Mouse (Mus musculus): ENCODE measurements around the gene Ikzf3. TPM values are rescaled to one million over a fixed set of nuclear protein-coding genes. Genes with fewer than 3 reads are reported as not detected.

Ikzf3 gene
- polyA plus RNA-seq, 1 experiment from 2014 or later: 0.24 TPM

GRCm38 (mm10) chr11:98560942-98561341, 15.1 kb upstream of the Ikzf3 start:
- no peaks in the 10 kb centered on the region for H3K36me3 ChIP-seq
- H3K4me1 ChIP-seq (replicated peaks): peaks cover 3% of the 10 kb centered on the region
- no peaks in the 10 kb centered on the region for H3K27me3 ChIP-seq (replicated peaks)
- no peak overlapping the region for H3K4me3 ChIP-seq (replicated peaks)
- peak overlapping the region; percentile 32; the same call in 1 of the 2 replicates for H3K27ac ChIP-seq
- ATAC-seq: peak; percentile 82
- no peak overlapping the region for H3K9ac ChIP-seq
- WGBS: 20% methylated on average over 7 of the region's 7 CpGs
- H3K9me3 ChIP-seq: no peaks in the 10 kb centered on the region
- no peak overlapping the region for H3K4me2 ChIP-seq (replicated peaks)

GRCm38 (mm10) chr11:98555124-98555700, 9.4 kb upstream of the Ikzf3 start:
- no peak overlapping the region for H3K27ac ChIP-seq
- no peaks in the 10 kb centered on the region; the same call in 1 of the 2 replicates for H3K27me3 ChIP-seq (replicated peaks)
- no peaks in the 10 kb centered on the region for H3K9me3 ChIP-seq
- H3K4me1 ChIP-seq (replicated peaks): peaks cover 5% of the 10 kb centered on the region
- H3K4me3 ChIP-seq (replicated peaks): no peak overlapping the region
- no peak overlapping the region for H3K4me2 ChIP-seq (replicated peaks)
- H3K36me3 ChIP-seq: no peaks in the 10 kb centered on the region
- no peak overlapping the region for H3K9ac ChIP-seq
- 59% methylated on average over 12 of the region's 12 CpGs for WGBS
- ATAC-seq: no peak

- no peaks in the 10 kb centered on the region for H3K9me3 ChIP-seq
- no peak overlapping the region for H3K4me2 ChIP-seq (replicated peaks)
- H3K9ac ChIP-seq: no peak overlapping the region
- no peaks in the 10 kb centered on the region for H3K36me3 ChIP-seq
- peaks cover 5% of the 10 kb centered on the region for H3K4me1 ChIP-seq (replicated peaks)
- H3K4me3 ChIP-seq (replicated peaks): no peak overlapping the region
- ATAC-seq: no peak
- peaks cover 5% of the 10 kb centered on the region; the same call in 1 of the 2 replicates for H3K27me3 ChIP-seq (replicated peaks)
- 89% methylated on average over 4 of the region's 4 CpGs for WGBS
- H3K27ac ChIP-seq: no peak overlapping the region
Observed at GRCm38 (mm10) chr11:98553966-98554365, 8.1 kb upstream of the Ikzf3 start.

GRCm38 (mm10) chr11:98550975-98551828, 5.4 kb upstream of the Ikzf3 start, which contains the start of gene Zpbp2:
Zpbp2 (plus strand) TSS chr11:98551097.
- H3K4me3 ChIP-seq (replicated peaks): peak within 1 kb of the TSS; percentile 87
- no peaks in the 10 kb centered on the region for H3K9me3 ChIP-seq
- H3K4me1 ChIP-seq (replicated peaks): peaks cover 5% of the 10 kb centered on the region
- peak within 1 kb of the TSS; percentile 70 for H3K27ac ChIP-seq
- no peaks in the 10 kb centered on the region for H3K36me3 ChIP-seq
- ATAC-seq: peak; percentile 99
- WGBS: under 1% methylated on average over 51 of the region's 51 CpGs
- peak within 1 kb of the TSS; percentile 66 for H3K9ac ChIP-seq
- H3K27me3 ChIP-seq (replicated peaks): peaks cover 24% of the 10 kb centered on the region
- H3K4me2 ChIP-seq (replicated peaks): peak within 1 kb of the TSS; percentile 87

GRCm38 (mm10) chr11:98550311-98550974, 4.6 kb upstream of the Ikzf3 start:
- H3K4me2 ChIP-seq (replicated peaks): peak overlapping the region; percentile 87
- peak overlapping the region; percentile 87 for H3K4me3 ChIP-seq (replicated peaks)
- H3K9me3 ChIP-seq: no peaks in the 10 kb centered on the region
- peaks cover 31% of the 10 kb centered on the region for H3K27me3 ChIP-seq (replicated peaks)
- 0 out of 2 replicates have a peak overlapping the region, but pooled peaks have one; percentile 70 for H3K27ac ChIP-seq
- ATAC-seq: no peak
- H3K36me3 ChIP-seq: no peaks in the 10 kb centered on the region
- 18% methylated on average over 20 of the region's 20 CpGs for WGBS
- peak overlapping the region; percentile 66 for H3K9ac ChIP-seq
- peaks cover 12% of the 10 kb centered on the region for H3K4me1 ChIP-seq (replicated peaks)

GRCm38 (mm10) chr11:98549363-98549762, 3.5 kb upstream of the Ikzf3 start:
- Histone ChIP-seq H3K4me2 (replicated peaks) (no peak overlapping the region), H3K27ac (no peak overlapping the region), H3K9ac (no peak overlapping the region), H3K4me3 (replicated peaks) (no peak overlapping the region), H3K36me3 (no peaks in the 10 kb centered on the region), H3K27me3 (replicated peaks) (peaks cover 34% of the 10 kb centered on the region), H3K4me1 (replicated peaks) (peaks cover 15% of the 10 kb centered on the region), H3K9me3 (no peaks in the 10 kb centered on the region)
- ATAC-seq: no peak
- 72% methylated on average over 4 of the region's 4 CpGs for WGBS

GRCm38 (mm10) chr11:98547308-98547693, 1.5 kb upstream of the Ikzf3 start:
- Histone ChIP-seq H3K27me3 (replicated peaks) (peaks cover 41% of the 10 kb centered on the region), H3K4me2 (replicated peaks) (no peak overlapping the region), H3K4me1 (replicated peaks) (peaks cover 15% of the 10 kb centered on the region), H3K27ac (no peak overlapping the region), H3K4me3 (replicated peaks) (no peak overlapping the region), H3K9me3 (no peaks in the 10 kb centered on the region), H3K36me3 (no peaks in the 10 kb centered on the region), H3K9ac (no peak overlapping the region)
- 60% methylated on average over 3 of the region's 3 CpGs for WGBS
- no peak for ATAC-seq

- no peak for ATAC-seq
- peaks cover 44% of the 10 kb centered on the region for H3K27me3 ChIP-seq (replicated peaks)
- 45% methylated on average over 12 of the region's 12 CpGs for WGBS
Observed at GRCm38 (mm10) chr11:98546529-98547307, 887 bp upstream of the Ikzf3 start.

GRCm38 (mm10) chr11:98544890-98545677, 747 bp downstream of the Ikzf3 start:
- Histone ChIP-seq H3K27ac (no peak overlapping the region), H3K4me2 (replicated peaks) (peak overlapping the region; percentile 95), H3K36me3 (no peaks in the 10 kb centered on the region), H3K9ac (peak overlapping the region; percentile 34), H3K4me3 (replicated peaks) (peak overlapping the region; percentile 47), H3K4me1 (replicated peaks) (peaks cover 10% of the 10 kb centered on the region), H3K27me3 (replicated peaks) (peaks cover 48% of the 10 kb centered on the region), H3K9me3 (no peaks in the 10 kb centered on the region)
- 5% methylated on average over 16 of the region's 16 CpGs for WGBS
- ATAC-seq: no peak

More at GRCm38 (mm10) chr11:98546529-98547307, 887 bp upstream of the Ikzf3 start:
- H3K4me1 ChIP-seq (replicated peaks): peaks cover 15% of the 10 kb centered on the region
- H3K36me3 ChIP-seq: no peaks in the 10 kb centered on the region
- H3K9ac ChIP-seq: no peak overlapping the region
- H3K4me2 ChIP-seq (replicated peaks): no peak overlapping the region
- H3K4me3 ChIP-seq (replicated peaks): no peak overlapping the region
- no peaks in the 10 kb centered on the region for H3K9me3 ChIP-seq
- H3K27ac ChIP-seq: no peak overlapping the region

- no peak for ATAC-seq
- 89% methylated on average over 1 of the region's 1 CpGs for WGBS
- no peak overlapping the region for H3K4me2 ChIP-seq (replicated peaks)
- H3K9ac ChIP-seq: no peak overlapping the region
- H3K36me3 ChIP-seq: no peaks in the 10 kb centered on the region
- no peaks in the 10 kb centered on the region for H3K9me3 ChIP-seq
- peaks cover 10% of the 10 kb centered on the region for H3K4me1 ChIP-seq (replicated peaks)
- H3K27ac ChIP-seq: no peak overlapping the region
- H3K27me3 ChIP-seq (replicated peaks): peaks cover 42% of the 10 kb centered on the region
- no peak overlapping the region for H3K4me3 ChIP-seq (replicated peaks)
Observed at GRCm38 (mm10) chr11:98543414-98543813, 2.4 kb downstream of the Ikzf3 start.

GRCm38 (mm10) chr11:98542553-98542952, 3.3 kb downstream of the Ikzf3 start:
- Histone ChIP-seq H3K27ac (no peak overlapping the region), H3K27me3 (replicated peaks) (peaks cover 37% of the 10 kb centered on the region), H3K9me3 (no peaks in the 10 kb centered on the region), H3K36me3 (no peaks in the 10 kb centered on the region), H3K4me3 (replicated peaks) (no peak overlapping the region), H3K4me1 (replicated peaks) (peaks cover 10% of the 10 kb centered on the region), H3K9ac (no peak overlapping the region), H3K4me2 (replicated peaks) (no peak overlapping the region)
- no peak for ATAC-seq
- WGBS: 68% methylated on average over 8 of the region's 8 CpGs

Measured in intestine, embryonic 15.5 days (tissue).